Mouse (Mus musculus): ENCODE data around the gene Klk8.

- no peak for TF ChIP-seq CTCF (IDR thresholded peaks at IDR 0.05; ENCODE audit: insufficient read depth, low read depth, low read length)
- no peak for TF ChIP-seq POLR2A (IDR thresholded peaks at IDR 0.05; ENCODE audit: insufficient read depth, low read depth, low read length)
Measured at GRCm38 (mm10) chr7:43774802-43775201, 22.6 kb upstream of the Klk8 start.
